Mouse (Mus musculus) embryonic fibroblast, embryonic 13.5 days (primary cell): ENCODE measurements around the gene Ankrd65. TPM values are rescaled to one million over a fixed set of nuclear protein-coding genes. Genes with fewer than 3 reads are reported as not detected.

Experiments
- H3K27ac ChIP-seq: 2 replicates; pipeline ENCODE4 v1.5.1; 2012; ENCODE audit warnings: low read length, control low read depth, inconsistent platforms; ENCODE audit not compliant: insufficient read depth
- H3K4me1 ChIP-seq: 2 replicates; pipeline ENCODE4 v1.6.1; 2011; ENCODE audit warnings: low read length; ENCODE audit not compliant: control insufficient read depth, insufficient read depth
- H3K4me3 ChIP-seq: 2 replicates; pipeline ENCODE4 v1.5.1; 2011; ENCODE audit warnings: mild to moderate bottlenecking, control low read depth, low read length; ENCODE audit not compliant: insufficient read depth
- CTCF ChIP-seq: IDR thresholded peaks from 2 replicates; pipeline ENCODE4 v1.5.1; 2011; ENCODE audit warnings: mild to moderate bottlenecking, control low read depth, low read length, moderate library complexity, borderline replicate concordance; ENCODE audit not compliant: insufficient read depth
- POLR2A ChIP-seq: IDR thresholded peaks from 2 replicates; pipeline ENCODE4 v1.6.1; 2011; ENCODE audit warnings: low read depth, mild to moderate bottlenecking, control low read depth, low read length, moderate library complexity
- polyA plus RNA-seq: library from polyadenylated mRNA; stranded (reverse); fragments of >200 nt; gene quantifications from 2 replicates; pipeline ENCODE4 v1.2.4, GENCODE M21; 2011; ENCODE audit warnings: low read depth; ENCODE audit not compliant: missing spikeins, insufficient read length

Ankrd65 gene
- polyA plus RNA-seq, 1 experiment = not detected

GRCm38 (mm10) chr4:155841651-155842270 lies 51.5 kb downstream of the Ankrd65 start:
- H3K27ac ChIP-seq = no peak overlapping the region
- H3K4me1 ChIP-seq = peaks cover 4% of the 10 kb centered on the region; the same call in 1 of the 2 replicates
- peak overlapping the region; percentile 16; the same call in 1 of the 2 replicates for H3K4me3 ChIP-seq
- TF ChIP-seq POLR2A = no peak
- no peak for TF ChIP-seq CTCF

- TF ChIP-seq CTCF (no peak), POLR2A (no peak)
- Histone ChIP-seq H3K27ac (no peak overlapping the region), H3K4me3 (no peak overlapping the region), H3K4me1 (peaks cover 4% of the 10 kb centered on the region; the same call in 1 of the 2 replicates)
Measured at GRCm38 (mm10) chr4:155843231-155843630, 53.0 kb downstream of the Ankrd65 start.

- Histone ChIP-seq H3K4me1 (peaks cover 6% of the 10 kb centered on the region; the same call in 1 of the 2 replicates), H3K27ac (peak within 1 kb of the TSS; percentile 70), H3K4me3 (peak within 1 kb of the TSS; percentile 69)
- TF ChIP-seq POLR2A (peak; percentile 62), CTCF (0 out of 2 replicates have a peak, but pooled peaks have one; percentile 21)
Measured at GRCm38 (mm10) chr4:155846871-155847578, 56.8 kb downstream of the Ankrd65 start, which contains the start of gene Dvl1. Gene Dvl1, plus strand, starts transcription at chr4:155847402.

DNA sequence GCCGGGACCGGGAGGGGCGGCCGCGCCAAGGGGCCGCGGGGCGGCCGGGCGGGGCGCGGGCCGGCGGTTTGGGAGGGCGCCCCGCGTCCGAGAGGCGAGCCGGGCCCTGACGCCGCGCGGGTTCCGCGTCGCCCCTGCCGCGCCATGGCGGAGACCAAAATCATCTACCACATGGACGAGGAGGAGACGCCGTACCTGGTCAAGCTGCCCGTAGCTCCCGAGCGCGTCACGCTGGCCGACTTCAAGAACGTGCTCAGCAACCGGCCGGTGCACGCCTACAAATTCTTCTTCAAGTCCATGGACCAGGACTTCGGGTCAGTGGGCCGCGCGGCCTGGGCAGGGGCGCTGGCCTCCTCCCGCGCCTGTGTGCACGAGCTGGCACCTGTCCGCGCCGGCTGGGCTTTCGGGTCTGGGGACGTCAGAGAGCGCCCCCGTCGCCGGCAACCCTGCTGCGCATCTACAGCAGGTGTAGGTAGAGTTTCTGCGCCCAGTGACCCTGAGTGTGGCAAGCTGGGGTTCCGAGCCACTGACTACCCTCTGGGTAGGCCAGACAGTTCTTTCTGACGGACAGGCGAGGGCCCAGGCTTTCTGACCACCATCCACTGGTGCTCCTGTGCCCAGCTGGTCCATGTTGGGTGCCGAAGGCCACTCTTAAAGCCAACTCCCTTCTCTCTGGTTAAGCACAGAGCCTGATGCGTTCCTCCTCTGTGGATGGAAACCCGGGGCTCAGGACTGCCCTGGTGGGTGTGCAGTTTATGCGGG lies 57.5 kb downstream of the Ankrd65 start:
- TF ChIP-seq POLR2A (no peak), CTCF (no peak)
- H3K4me3 ChIP-seq = peak overlapping the region; percentile 69
- H3K27ac ChIP-seq = no peak overlapping the region
- peaks cover 6% of the 10 kb centered on the region; the same call in 1 of the 2 replicates for H3K4me1 ChIP-seq

DNA sequence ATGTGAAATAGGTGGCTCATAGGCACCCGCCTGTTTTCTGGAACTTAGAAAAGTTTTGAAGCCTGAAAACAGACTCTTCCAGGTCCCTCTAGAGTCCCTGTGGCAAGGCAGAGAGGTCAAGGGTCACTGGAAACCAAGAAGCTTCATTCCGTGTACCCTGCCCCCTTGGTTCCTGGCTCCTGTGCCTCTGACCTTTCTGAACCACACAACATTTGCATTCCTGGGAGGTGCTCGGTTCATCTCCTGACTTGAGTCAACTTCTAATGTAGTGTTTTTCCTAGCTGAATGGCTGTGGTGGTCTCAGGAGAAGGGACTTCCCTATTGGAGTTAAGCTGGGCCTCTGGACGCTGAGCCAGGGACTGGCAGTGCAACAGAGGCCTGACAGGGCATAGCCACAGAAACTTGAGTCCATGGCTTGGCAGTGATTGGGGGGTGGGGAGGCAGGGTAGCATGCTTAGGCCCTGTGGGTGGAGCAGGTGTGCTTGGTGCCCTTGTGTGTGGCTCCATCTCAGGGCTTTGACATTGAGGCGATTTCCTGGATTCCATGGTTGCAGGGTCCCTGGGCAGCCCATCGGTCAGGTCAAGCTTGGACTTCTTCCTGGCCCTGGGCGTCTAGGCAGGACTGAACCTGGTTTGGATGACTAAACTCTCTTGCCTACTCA lies 58.3 kb downstream of the Ankrd65 start:
- H3K4me1 ChIP-seq = peaks cover 6% of the 10 kb centered on the region; the same call in 1 of the 2 replicates
- no peak for TF ChIP-seq POLR2A
- TF ChIP-seq CTCF = no peak

More for the DNA sequence above, 58.3 kb downstream of the Ankrd65 start:
- H3K27ac ChIP-seq = no peak overlapping the region
- H3K4me3 ChIP-seq = peak overlapping the region; percentile 69

Other genes with a start within 250 kb of the Ankrd65 start
- gene Nadk, start 228.1 kb upstream of the Ankrd65 start, polyA plus RNA-seq = 116 and 130 TPM in 2 replicates
- gene Slc35e2, start 189.0 kb upstream of the Ankrd65 start, polyA plus RNA-seq = 11.7 and 13.5 TPM in 2 replicates
- gene Cdk11b, start 165.6 kb upstream of the Ankrd65 start, polyA plus RNA-seq = 75.2 and 77.0 TPM in 2 replicates
- not detected in 2 replicates for gene Gm10563, start 145.0 kb upstream of the Ankrd65 start, polyA plus RNA-seq
- 80.7 and 93.1 TPM in 2 replicates for gene Mmp23, start 137.1 kb upstream of the Ankrd65 start, polyA plus RNA-seq
- gene Mib2, start 121.2 kb upstream of the Ankrd65 start, polyA plus RNA-seq = 17.2 and 21.1 TPM in 2 replicates
- 11.1 and 16.1 TPM in 2 replicates for gene Fndc10, start 96.1 kb upstream of the Ankrd65 start, polyA plus RNA-seq
- 101 and 104 TPM in 2 replicates for gene Ssu72, start 85.6 kb upstream of the Ankrd65 start, polyA plus RNA-seq
- 1.0 and 1.2 TPM in 2 replicates for gene Tmem240, start 55.6 kb upstream of the Ankrd65 start, polyA plus RNA-seq
- 48.8 and 55.2 TPM in 2 replicates for gene Atad3a, start 29.3 kb upstream of the Ankrd65 start, polyA plus RNA-seq
- 0.67 and 0.77 TPM in 2 replicates for gene Vwa1, start 15.7 kb upstream of the Ankrd65 start, polyA plus RNA-seq
- 0.25 and 0.52 TPM in 2 replicates for gene Tmem88b, start 4.6 kb upstream of the Ankrd65 start, polyA plus RNA-seq
- 115 and 129 TPM in 2 replicates for gene Mrpl20, start 12.4 kb downstream of the Ankrd65 start, polyA plus RNA-seq
- gene Ccnl2, start 22.1 kb downstream of the Ankrd65 start, polyA plus RNA-seq = 74.3 and 91.9 TPM in 2 replicates
- gene Aurkaip1, start 40.8 kb downstream of the Ankrd65 start, polyA plus RNA-seq = 73.1 and 74.4 TPM in 2 replicates
- 441 and 484 TPM in 2 replicates for gene Mxra8, start 49.2 kb downstream of the Ankrd65 start, polyA plus RNA-seq
- gene Dvl1, start 57.0 kb downstream of the Ankrd65 start, polyA plus RNA-seq = 38.5 and 41.4 TPM in 2 replicates
- gene Tas1r3, start 72.9 kb downstream of the Ankrd65 start, polyA plus RNA-seq = 0.14 TPM in 1 of 2 replicates, not detected in the other
- 17.4 and 21.5 TPM in 2 replicates for gene Cptp, start 79.0 kb downstream of the Ankrd65 start, polyA plus RNA-seq
- 33.2 and 40.0 TPM in 2 replicates for gene Ints11, start 79.1 kb downstream of the Ankrd65 start, polyA plus RNA-seq
- 23.2 and 27.1 TPM in 2 replicates for gene Pusl1, start 101.3 kb downstream of the Ankrd65 start, polyA plus RNA-seq
- gene Acap3, start 101.4 kb downstream of the Ankrd65 start, polyA plus RNA-seq = 18.1 and 25.7 TPM in 2 replicates
- 82.9 and 96.0 TPM in 2 replicates for gene Ube2j2, start 153.4 kb downstream of the Ankrd65 start, polyA plus RNA-seq
- 25.2 and 31.0 TPM in 2 replicates for gene C1qtnf12, start 171.9 kb downstream of the Ankrd65 start, polyA plus RNA-seq
- gene B3galt6, start 202.2 kb downstream of the Ankrd65 start, polyA plus RNA-seq = 5.3 and 5.4 TPM in 2 replicates
- 172 and 187 TPM in 2 replicates for gene Sdf4, start 202.4 kb downstream of the Ankrd65 start, polyA plus RNA-seq
- gene Tnfrsf4, start 223.4 kb downstream of the Ankrd65 start, polyA plus RNA-seq = 1.8 and 2.8 TPM in 2 replicates
- 1.4 TPM in 1 of 2 replicates, not detected in the other for gene Tnfrsf18, start 235.7 kb downstream of the Ankrd65 start, polyA plus RNA-seq